Mouse (Mus musculus): ENCODE results near the gene Nalcn. TPM values are rescaled to one million over a fixed set of nuclear protein-coding genes. Genes with fewer than 3 reads are reported as not detected.
"Not testable (repeated sequence)": the region's sequence is repeated elsewhere in the genome, so short reads cannot be mapped to it uniquely, and the experiment has no call there.

The Nalcn gene
- 4.8 and 6.1 TPM in 2 replicates for polyA plus RNA-seq (2016; fragmentation: Nextera tagmentation; extraction: Ambion mirVana)

- peak within 1 kb of the TSS; percentile 60 for H3K27ac ChIP-seq (replicated peaks)
- under 1% methylated on average over 41 of the region's 47 CpGs for WGBS
- peak; percentile 86 for ATAC-seq (ENCODE audit: low FRiP score, low read depth)
- no peaks in the 10 kb centered on the region for H3K9me3 ChIP-seq
- peak within 1 kb of the TSS; percentile 55 for H3K4me3 ChIP-seq
- peaks cover 4% of the 10 kb centered on the region; the same call in 1 of the 2 replicates for H3K27me3 ChIP-seq
- H3K4me2 ChIP-seq (replicated peaks): peak within 1 kb of the TSS; percentile 71
- H3K36me3 ChIP-seq: no peaks in the 10 kb centered on the region
- peak within 1 kb of the TSS; percentile 71 for H3K9ac ChIP-seq (replicated peaks)
- H3K4me1 ChIP-seq: peaks cover 17% of the 10 kb centered on the region
Measured at GRCm38 (mm10) chr14:123626501-123627179, at the start of gene Nalcn. Gene Nalcn, minus strand, starts transcription at chr14:123627144.

- WGBS: 89% methylated on average over 21 of the region's 21 CpGs
- not testable (repeated sequence) for ATAC-seq (ENCODE audit: low FRiP score, low read depth); H3K4me3 ChIP-seq; H3K27me3 ChIP-seq; H3K36me3 ChIP-seq; H3K4me1 ChIP-seq; H3K9me3 ChIP-seq; H3K9ac ChIP-seq (replicated peaks); H3K4me2 ChIP-seq (replicated peaks); H3K27ac ChIP-seq (replicated peaks)
Measured at GRCm38 (mm10) chr14:123671076-123671475, 44.1 kb upstream of the Nalcn start.

GRCm38 (mm10) chr14:123664451-123664850, 37.5 kb upstream of the Nalcn start:
- no peak overlapping the region for H3K9ac ChIP-seq (replicated peaks)
- no peak overlapping the region for H3K4me3 ChIP-seq
- H3K4me1 ChIP-seq: peaks cover 12% of the 10 kb centered on the region
- H3K4me2 ChIP-seq (replicated peaks): no peak overlapping the region
- H3K27ac ChIP-seq (replicated peaks): no peak overlapping the region
- H3K9me3 ChIP-seq: no peaks in the 10 kb centered on the region
- H3K36me3 ChIP-seq: no peaks in the 10 kb centered on the region
- ATAC-seq (ENCODE audit: low FRiP score, low read depth): no peak
- H3K27me3 ChIP-seq: no peaks in the 10 kb centered on the region

- no peak for ATAC-seq (ENCODE audit: low FRiP score, low read depth)
- Histone ChIP-seq H3K27me3 (no peaks in the 10 kb centered on the region), H3K27ac (replicated peaks) (no peak overlapping the region), H3K36me3 (no peaks in the 10 kb centered on the region), H3K9me3 (no peaks in the 10 kb centered on the region), H3K4me3 (no peak overlapping the region), H3K9ac (replicated peaks) (no peak overlapping the region), H3K4me1 (peaks cover 12% of the 10 kb centered on the region), H3K4me2 (replicated peaks) (no peak overlapping the region)
Measured at GRCm38 (mm10) chr14:123663206-123663605, 36.3 kb upstream of the Nalcn start.

GRCm38 (mm10) chr14:123662386-123662785, 35.4 kb upstream of the Nalcn start:
- no peaks in the 10 kb centered on the region for H3K9me3 ChIP-seq
- no peaks in the 10 kb centered on the region for H3K27me3 ChIP-seq
- no peak for ATAC-seq (ENCODE audit: low FRiP score, low read depth)
- H3K4me1 ChIP-seq: peaks cover 12% of the 10 kb centered on the region
- no peak overlapping the region for H3K4me2 ChIP-seq (replicated peaks)
- H3K9ac ChIP-seq (replicated peaks): no peak overlapping the region
- H3K27ac ChIP-seq (replicated peaks): no peak overlapping the region
- H3K36me3 ChIP-seq: no peaks in the 10 kb centered on the region
- WGBS: 76% methylated on average over 1 of the region's 1 CpGs
- H3K4me3 ChIP-seq: no peak overlapping the region

GRCm38 (mm10) chr14:123661091-123661491, 34.1 kb upstream of the Nalcn start:
- ATAC-seq (ENCODE audit: low FRiP score, low read depth): peak; percentile 92
- no peaks in the 10 kb centered on the region for H3K9me3 ChIP-seq
- H3K36me3 ChIP-seq: no peaks in the 10 kb centered on the region
- 23% methylated on average over 20 of the region's 20 CpGs for whole genome bisulfite sequencing
- no peaks in the 10 kb centered on the region for H3K27me3 ChIP-seq
- H3K27ac ChIP-seq (replicated peaks): no peak overlapping the region
- H3K4me3 ChIP-seq: no peak overlapping the region
- H3K9ac ChIP-seq (replicated peaks): no peak overlapping the region
- peak overlapping the region; percentile 33 for H3K4me2 ChIP-seq (replicated peaks)
- H3K4me1 ChIP-seq: peaks cover 12% of the 10 kb centered on the region

- ATAC-seq (ENCODE audit: low FRiP score, low read depth): no peak
- H3K9me3 ChIP-seq: no peaks in the 10 kb centered on the region
- H3K4me3 ChIP-seq: no peak within 1 kb of the TSS
- H3K4me2 ChIP-seq (replicated peaks): no peak within 1 kb of the TSS
- 34% methylated on average over 7 of the region's 7 CpGs for WGBS
- peaks cover 12% of the 10 kb centered on the region for H3K4me1 ChIP-seq
- H3K36me3 ChIP-seq: no peaks in the 10 kb centered on the region
- H3K9ac ChIP-seq (replicated peaks): no peak within 1 kb of the TSS
- H3K27ac ChIP-seq (replicated peaks): no peak within 1 kb of the TSS
- no peaks in the 10 kb centered on the region for H3K27me3 ChIP-seq
Measured at GRCm38 (mm10) chr14:123659921-123660385, 33.0 kb upstream of the Nalcn start, which contains the start of gene Itgbl1. Gene Itgbl1, plus strand, starts transcription at chr14:123659971.

- no peak for ATAC-seq (ENCODE audit: low FRiP score, low read depth)
- Histone ChIP-seq H3K27me3 (peaks cover 4% of the 10 kb centered on the region; the same call in 1 of the 2 replicates), H3K36me3 (no peaks in the 10 kb centered on the region), H3K9me3 (no peaks in the 10 kb centered on the region), H3K4me1 (peaks cover 17% of the 10 kb centered on the region), H3K4me3 (peak overlapping the region; percentile 55), H3K27ac (replicated peaks) (peak overlapping the region; percentile 60; the same call in 1 of the 2 replicates), H3K4me2 (replicated peaks) (peak overlapping the region; percentile 71), H3K9ac (replicated peaks) (peak overlapping the region; percentile 71)
- 46% methylated on average over 3 of the region's 3 CpGs for WGBS
Measured at GRCm38 (mm10) chr14:123627180-123627562, 227 bp upstream of the Nalcn start.

- Histone ChIP-seq H3K36me3 (no peaks in the 10 kb centered on the region), H3K4me3 (no peak overlapping the region), H3K9ac (replicated peaks) (no peak overlapping the region), H3K27ac (replicated peaks) (0 out of 2 replicates have a peak overlapping the region, but pooled peaks have one; percentile 39), H3K4me1 (peaks cover 17% of the 10 kb centered on the region), H3K4me2 (replicated peaks) (no peak overlapping the region), H3K27me3 (peaks cover 4% of the 10 kb centered on the region; the same call in 1 of the 2 replicates), H3K9me3 (no peaks in the 10 kb centered on the region)
- WGBS: 10% methylated on average over 1 of the region's 1 CpGs
- ATAC-seq (ENCODE audit: low FRiP score, low read depth): peak; percentile 51
Measured at GRCm38 (mm10) chr14:123622969-123623368, 4.0 kb downstream of the Nalcn start.

- no peaks in the 10 kb centered on the region for H3K4me1 ChIP-seq
- H3K27ac ChIP-seq (replicated peaks): no peak overlapping the region
- H3K9me3 ChIP-seq: no peaks in the 10 kb centered on the region
- whole genome bisulfite sequencing: 62% methylated on average over 3 of the region's 3 CpGs
- no peak overlapping the region for H3K4me2 ChIP-seq (replicated peaks)
- H3K9ac ChIP-seq (replicated peaks): no peak overlapping the region
- no peak overlapping the region for H3K4me3 ChIP-seq
- no peak for ATAC-seq (ENCODE audit: low FRiP score, low read depth)
- no peaks in the 10 kb centered on the region for H3K36me3 ChIP-seq
- H3K27me3 ChIP-seq: no peaks in the 10 kb centered on the region
Measured at GRCm38 (mm10) chr14:123595265-123595664, 31.7 kb downstream of the Nalcn start.

GRCm38 (mm10) chr14:123587412-123587811, 39.5 kb downstream of the Nalcn start:
- Histone ChIP-seq H3K4me1 (peaks cover 4% of the 10 kb centered on the region; the same call in 1 of the 2 replicates), H3K27me3 (no peaks in the 10 kb centered on the region), H3K27ac (replicated peaks) (no peak overlapping the region), H3K36me3 (no peaks in the 10 kb centered on the region), H3K4me2 (replicated peaks) (no peak overlapping the region), H3K9me3 (no peaks in the 10 kb centered on the region), H3K9ac (replicated peaks) (no peak overlapping the region), H3K4me3 (no peak overlapping the region)
- ATAC-seq (ENCODE audit: low FRiP score, low read depth): no peak

- no peaks in the 10 kb centered on the region for H3K36me3 ChIP-seq
- no peak overlapping the region for H3K27ac ChIP-seq (replicated peaks)
- H3K9ac ChIP-seq (replicated peaks): no peak overlapping the region
- no peaks in the 10 kb centered on the region for H3K27me3 ChIP-seq
- H3K4me1 ChIP-seq: peaks cover 2% of the 10 kb centered on the region; the same call in 1 of the 2 replicates
- no peak overlapping the region for H3K4me3 ChIP-seq
- no peak for ATAC-seq (ENCODE audit: low FRiP score, low read depth)
- 82% methylated on average over 2 of the region's 2 CpGs for WGBS
- H3K9me3 ChIP-seq: no peaks in the 10 kb centered on the region
- H3K4me2 ChIP-seq (replicated peaks): no peak overlapping the region
Measured at GRCm38 (mm10) chr14:123582433-123582832, 44.5 kb downstream of the Nalcn start.
